Mouse (Mus musculus): ENCODE results near the gene Kif2a.
"Not testable (repeated sequence)": the region's sequence is repeated elsewhere in the genome, so short reads cannot be mapped to it uniquely, and the experiment has no call there.

Gene Kif2a

DNA sequence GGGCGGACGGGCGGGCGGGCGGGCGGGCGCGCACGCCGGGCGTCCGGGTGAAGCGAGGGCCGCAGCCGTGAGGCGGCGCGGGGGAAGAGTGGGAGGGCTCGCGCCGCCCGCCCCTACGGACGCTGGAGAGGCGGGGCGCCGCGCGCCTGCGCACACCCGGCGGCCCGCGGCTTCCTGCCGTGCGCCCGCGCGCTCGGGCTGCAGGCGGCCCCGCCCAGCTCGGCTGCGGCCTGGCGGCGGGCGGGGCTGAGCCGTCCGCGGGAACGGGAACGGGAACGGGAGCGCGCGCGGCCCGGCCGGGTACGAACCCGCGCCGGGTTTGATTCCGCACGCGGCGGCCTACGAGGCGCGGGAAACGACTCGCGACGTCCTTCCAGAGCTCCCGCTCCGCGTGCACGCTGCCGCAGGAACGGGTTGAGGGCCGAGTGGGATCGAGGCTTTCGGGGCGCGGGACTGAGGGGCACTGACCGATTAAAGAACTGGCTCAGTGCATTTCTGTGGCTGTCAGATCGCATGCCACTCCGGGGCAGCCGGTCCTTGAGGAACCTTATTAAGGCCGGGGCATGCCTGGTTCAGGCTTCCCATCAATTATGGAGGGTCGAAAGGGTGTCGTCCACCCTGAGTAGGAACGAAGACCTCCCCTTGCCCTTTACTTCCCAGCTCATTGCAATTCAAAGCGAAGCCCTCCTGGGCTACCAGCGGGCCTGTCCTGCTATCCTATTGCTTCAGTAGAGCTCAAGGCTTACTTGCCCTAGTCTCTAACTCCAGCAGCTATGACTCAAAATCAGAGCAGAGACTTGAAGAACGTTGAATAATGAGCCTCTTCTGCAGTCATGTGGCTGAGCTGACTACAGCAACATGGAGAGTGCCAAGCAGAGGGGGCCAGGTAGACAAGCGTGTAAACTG is 593 bp upstream of the Kif2a start:
- DNase-seq (ENCODE audit: extremely low spot score), result peak; percentile 79

DNA sequence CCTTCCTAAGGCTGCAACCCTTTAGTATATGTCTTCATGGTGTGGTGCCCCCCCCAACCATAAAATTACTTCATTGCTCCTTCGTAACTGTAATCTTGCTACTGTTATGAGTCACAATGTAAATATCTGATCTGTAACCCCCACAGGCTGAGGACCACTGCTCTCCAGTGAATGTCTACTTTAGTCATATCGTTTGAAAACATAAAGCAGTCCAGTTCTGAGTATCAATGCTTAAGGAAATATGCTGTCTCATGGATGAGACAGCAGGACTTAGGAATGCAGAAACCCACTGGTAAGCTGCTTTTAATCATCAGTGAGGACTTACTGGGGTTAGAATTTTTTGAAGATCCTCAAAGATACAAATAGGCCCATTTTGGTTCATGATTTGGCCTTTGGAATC is 2.5 kb downstream of the Kif2a start:
- DNase-seq (ENCODE audit: extremely low spot score), result no peak

DNA sequence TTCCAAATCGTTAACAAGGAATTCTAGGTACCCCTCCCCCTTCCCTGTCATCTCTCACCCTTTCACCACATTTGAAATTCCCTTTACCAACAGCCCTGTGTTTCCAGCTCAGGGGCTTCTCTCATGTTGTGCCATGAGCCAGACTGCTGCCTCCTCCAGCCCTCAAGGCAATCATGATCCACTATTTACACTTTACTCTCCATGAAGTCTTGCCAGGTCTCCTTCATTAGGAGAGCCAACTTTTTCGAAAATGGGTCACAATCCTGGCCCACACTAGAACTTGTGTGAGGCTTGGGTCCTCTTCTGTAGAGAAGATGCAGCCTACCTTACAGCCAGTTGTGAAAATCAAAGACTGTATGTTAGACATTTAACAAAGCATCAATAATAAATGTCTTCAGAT is 8.0 kb downstream of the Kif2a start:
- DNase-seq (ENCODE audit: extremely low spot score), result no peak

DNA sequence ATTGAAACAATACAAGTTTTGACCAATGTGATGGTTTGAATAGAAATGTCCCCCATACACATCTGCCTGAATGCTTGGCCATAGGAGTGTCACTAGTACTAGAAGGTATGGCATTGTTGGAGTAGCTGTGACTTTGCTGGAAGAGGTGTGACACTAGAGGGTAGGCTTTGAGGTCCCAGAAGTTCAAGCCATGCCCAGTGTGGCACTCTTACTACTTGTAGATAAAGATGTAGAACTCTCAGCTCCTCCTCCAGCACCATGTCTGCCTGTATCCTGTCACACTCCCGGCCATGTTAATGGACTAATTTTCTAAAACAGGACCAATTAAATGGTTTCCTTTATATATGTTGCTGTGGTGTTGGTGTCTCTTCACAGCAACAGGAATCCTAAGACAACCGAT is 10.3 kb downstream of the Kif2a start:
- DNase-seq (ENCODE audit: extremely low spot score), result no peak

DNA sequence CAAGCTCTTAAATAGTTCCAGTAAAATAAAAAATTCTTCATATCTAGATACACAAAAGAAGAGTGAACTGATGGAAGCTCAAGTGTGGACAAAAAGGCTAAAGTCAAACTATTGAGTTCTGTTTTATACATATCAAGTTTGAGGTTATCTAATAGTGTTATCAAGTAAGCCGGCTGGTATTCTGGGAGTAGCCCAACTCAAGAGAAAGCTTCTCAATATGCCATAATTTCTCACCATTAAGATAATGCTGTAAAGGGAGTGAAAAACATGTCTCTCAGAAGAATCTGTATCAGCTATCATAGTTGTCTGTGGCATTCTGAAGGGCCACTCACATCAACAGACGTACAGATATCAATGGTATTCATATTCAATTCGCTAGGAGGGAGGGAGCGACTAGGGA is 13.8 kb downstream of the Kif2a start:
- DNase-seq (ENCODE audit: extremely low spot score), result no peak

DNA sequence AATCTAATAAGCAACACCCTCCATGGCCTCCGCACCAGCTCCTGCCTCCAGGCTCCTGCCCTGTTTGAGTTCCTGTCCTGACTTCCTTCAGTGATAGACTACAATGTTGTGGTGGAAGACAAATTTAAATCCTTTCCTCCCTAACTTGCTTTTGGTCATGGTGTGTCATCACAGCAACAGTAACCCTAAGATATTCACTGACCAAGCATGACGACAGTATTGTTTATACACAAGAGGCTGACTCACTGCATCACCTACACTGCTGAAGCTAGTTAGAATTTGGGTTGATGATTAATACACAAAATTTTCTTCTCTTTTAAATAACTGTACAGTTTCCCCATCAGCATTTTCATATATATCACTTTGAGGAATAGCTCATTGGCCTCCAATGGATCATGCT is 18.7 kb downstream of the Kif2a start:
- DNase-seq (ENCODE audit: extremely low spot score), result no peak

DNA sequence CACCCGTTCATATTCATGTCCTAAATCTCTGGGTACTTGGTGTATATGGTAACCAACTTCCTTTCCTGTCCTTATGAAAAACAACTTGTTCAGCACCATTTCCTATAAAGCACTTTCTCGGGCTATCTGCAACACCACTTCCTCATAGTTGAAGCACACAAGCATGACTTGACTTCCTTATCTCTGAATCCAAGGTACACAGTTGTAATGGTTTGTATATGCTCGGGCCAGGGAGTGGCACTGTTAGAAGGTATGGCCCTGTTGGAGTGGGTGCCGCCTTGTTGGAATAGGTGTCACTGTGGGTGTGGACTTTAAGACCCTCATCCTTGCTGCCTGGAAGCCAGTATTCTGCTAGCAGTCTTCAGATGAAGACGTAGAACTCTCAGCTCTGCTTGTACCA is 23.3 kb downstream of the Kif2a start:
- DNase-seq (ENCODE audit: extremely low spot score), result no peak

DNA sequence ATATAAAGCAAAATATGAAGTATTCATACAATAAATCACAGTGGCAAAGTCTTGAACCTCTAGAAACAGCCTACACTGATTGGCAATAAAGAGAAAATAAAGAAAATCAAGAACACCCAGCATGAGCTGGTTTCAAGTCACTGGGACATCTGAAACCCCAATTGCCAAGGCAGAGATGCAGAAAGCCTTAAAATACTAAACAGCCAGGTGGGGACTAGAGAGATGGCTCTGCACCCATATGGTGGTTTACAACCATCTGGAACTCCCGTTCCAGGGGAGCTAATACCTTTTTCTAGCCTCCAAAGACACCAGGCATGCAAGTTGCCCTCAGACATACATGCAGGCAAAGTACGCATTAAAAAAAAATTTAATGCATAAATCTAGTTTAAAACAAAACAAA is 23.9 kb downstream of the Kif2a start:
- no peak for DNase-seq (ENCODE audit: extremely low spot score)

DNA sequence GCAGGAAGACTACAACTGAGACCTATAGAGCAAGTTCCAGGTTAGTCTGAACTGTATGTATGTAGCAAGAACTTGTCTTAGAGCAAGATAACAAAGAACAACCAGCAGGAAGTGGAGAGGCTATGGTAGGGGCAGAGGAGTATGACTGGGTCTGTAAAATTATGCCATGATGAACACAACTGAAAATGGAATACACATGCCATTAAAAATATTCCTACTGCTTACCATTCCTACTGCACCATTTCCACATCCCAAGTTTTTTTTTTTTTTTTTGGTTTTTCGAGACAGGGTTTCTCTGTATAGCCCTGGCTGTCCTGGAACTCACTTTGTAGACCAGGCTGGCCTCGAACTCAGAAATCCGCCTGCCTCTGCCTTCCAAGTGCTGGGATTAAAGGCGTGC is 24.4 kb downstream of the Kif2a start:
- not testable (repeated sequence) for DNase-seq (ENCODE audit: extremely low spot score)

DNA sequence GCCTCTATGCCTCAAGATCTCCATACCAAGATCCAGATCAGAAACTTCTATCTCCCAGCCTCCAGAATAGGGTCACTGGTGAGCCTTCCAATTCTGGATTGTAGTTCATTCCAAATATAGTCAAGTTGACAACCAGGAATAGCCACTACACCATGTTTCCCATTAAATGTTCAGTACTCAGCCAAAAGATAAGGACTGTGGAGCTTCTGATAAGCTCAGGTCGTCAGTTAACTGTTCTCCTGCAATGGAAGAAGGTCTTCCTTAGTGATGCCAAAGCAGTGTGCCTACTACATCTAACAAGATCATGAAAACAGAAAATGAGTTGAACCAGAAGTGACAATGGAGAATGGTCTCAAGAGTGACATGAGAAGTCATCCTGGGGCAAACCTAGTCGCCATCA is 25.0 kb downstream of the Kif2a start:
- no peak for DNase-seq (ENCODE audit: extremely low spot score)

DNA sequence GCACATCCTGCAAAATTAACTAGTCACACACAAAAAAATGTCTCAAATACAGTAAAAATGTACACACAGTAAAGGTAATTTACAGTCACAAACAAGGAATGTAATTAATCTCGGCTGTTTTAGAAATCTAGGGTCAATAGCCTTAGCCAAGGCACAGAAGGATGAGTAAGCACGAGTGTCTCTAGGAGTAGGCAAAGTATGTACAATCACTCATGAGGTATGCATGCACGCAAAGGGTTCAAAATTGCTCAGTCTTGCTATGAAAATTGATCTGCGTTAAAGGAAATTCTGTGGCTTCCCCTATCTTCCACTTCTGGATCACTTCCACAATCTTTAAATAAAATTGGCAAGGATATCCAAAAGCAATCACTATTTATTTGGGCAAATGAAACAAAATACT is 60.4 kb downstream of the Kif2a start:
- no peak for DNase-seq (ENCODE audit: extremely low spot score)

DNA sequence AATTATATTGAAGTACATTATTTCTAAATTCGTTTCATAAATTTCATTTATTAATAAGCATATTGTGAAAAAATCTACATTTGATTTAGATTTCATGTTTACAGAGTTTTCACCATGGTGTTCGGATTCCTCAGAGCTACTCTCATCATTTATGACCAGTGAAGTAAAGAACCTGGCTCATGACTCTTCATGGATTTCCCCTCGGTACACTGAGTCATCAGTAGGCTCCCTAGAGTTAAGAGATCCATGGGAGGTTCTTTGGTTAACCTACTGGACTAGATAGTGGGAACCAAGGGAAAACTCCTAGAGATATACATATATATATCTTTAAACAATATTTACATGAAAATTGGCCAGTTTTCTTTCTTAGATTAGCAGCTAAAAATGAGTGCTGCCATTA is 61.4 kb downstream of the Kif2a start:
- DNase-seq (ENCODE audit: extremely low spot score), result no peak

DNA sequence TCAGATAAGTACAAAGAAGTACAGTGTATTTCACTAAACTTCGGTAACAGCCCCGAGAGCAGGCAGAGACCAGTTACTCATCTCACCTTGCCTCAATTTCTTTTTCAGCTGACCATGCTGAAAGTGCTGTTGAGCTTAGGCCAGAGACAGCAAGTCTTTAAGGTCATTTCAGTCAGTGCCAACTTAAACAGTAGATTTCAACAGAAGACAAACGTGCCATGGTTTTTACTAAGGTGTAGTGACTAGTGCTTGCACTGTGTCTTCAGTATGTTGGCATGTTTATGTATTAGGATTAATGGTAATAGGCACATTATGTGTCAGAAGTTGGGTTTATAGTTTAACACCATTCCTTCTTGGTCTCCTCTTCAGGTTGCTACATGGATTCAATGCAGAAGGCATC is 63.6 kb downstream of the Kif2a start:
- no peak for DNase-seq (ENCODE audit: extremely low spot score)

DNA sequence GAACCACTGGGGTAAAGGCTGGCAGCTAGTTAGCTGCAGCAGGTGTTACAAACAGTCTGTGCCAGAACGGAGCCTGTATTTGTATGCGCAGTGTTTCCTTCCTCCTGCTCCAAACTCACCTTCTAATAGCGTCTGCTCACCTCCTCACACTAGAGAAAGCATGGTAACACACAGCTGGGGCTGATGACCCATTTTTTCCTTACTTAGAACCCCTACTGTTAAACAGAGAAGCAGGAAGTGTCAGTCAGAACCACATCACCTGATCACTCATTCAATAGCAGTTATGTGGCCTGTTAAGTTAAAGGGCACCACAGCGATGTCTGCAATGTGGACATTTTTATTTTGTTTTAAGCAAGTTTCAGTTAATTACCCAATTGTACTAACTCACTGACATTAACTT is 64.4 kb downstream of the Kif2a start:
- no peak for DNase-seq (ENCODE audit: extremely low spot score)

DNA sequence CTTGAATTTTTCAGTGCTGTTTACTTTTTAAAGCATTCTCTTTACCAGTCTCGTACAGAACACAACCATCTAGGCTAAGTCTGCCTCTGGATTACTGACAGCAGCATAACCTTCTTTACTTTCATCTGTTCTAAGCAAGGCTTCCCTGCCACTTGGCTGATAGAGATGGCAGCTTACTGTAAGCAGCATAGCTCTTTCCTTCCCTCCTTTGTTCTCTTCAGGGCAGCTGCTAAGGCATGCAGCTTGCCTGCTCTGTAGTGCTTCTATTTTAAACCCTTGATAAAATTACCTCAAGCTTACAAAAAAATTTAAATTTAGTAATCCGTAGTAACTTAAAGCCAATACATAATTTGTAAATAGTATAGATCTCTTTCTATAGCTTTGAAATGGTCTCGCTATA is 67.0 kb downstream of the Kif2a start:
- no peak for DNase-seq (ENCODE audit: extremely low spot score)

DNA sequence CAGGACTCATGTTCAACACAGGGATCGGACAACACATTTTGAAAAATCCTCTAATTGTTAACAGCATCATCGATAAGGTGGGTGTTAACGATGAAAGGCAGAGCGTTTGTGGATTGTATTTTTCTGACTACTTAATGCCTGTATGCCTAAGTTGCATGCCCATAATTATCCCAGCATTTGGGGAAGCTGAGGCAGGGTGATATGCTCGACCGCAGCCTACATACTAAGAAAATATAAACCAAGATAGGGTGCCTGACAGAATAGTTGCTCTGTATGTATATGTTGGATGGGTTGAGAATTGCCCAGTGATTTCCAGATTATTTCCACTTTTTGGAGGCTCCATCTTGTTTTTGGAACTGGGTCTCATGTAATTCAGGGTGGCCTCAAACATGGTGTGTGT is 74.3 kb downstream of the Kif2a start:
- DNase-seq (ENCODE audit: extremely low spot score), result no peak

DNA sequence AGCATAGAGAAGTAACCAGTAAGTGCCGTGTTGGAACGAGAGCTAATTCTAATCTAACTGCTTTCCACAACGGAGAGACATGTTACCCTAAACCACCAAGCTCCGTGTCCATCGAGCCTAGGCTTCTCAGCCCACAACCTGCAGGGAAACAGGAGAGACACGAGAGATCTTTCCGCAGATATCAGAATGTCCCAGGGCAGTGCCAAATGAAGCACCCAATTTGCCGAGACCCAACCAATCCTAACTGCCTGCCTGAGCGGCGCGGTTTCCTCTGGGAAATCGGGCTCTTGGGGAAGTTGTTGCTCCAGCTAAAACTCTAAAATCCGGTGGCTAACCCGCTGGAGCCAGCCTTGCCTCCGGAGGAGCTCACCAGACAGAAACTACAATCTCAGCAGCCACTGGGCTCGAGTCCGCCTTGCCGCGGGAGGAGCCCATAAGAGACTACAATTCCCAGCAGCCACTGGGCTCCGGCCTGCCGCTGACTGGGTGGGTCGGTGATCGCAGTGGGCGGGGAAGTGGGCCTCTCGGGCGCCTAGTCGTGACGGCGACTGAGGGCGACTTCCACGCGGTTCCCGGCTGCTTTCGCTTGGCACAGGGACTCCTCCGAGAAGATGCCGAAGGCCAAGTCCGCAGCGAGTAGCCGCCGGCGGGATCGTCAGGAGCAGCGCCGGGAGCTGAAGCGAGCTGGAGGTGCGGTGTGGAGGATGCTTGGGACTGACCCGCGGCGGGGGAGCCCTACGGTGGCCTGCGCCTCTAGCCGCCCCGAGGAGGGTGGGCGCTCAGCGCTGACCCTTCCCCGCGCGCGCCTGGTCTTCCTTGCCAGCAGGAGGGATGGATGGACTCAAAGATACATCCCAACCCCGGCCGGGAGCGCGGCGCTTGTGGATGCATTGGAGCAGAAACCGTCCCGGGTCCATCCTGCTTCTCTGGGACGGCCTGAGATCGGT is 75.1 kb downstream of the Kif2a start, which contains the start of gene Dimt1:
Dimt1 (plus strand) TSS at position 534 of the 947 bp plus-strand sequence.
- DNase-seq (ENCODE audit: extremely low spot score), result peak; percentile 95

DNA sequence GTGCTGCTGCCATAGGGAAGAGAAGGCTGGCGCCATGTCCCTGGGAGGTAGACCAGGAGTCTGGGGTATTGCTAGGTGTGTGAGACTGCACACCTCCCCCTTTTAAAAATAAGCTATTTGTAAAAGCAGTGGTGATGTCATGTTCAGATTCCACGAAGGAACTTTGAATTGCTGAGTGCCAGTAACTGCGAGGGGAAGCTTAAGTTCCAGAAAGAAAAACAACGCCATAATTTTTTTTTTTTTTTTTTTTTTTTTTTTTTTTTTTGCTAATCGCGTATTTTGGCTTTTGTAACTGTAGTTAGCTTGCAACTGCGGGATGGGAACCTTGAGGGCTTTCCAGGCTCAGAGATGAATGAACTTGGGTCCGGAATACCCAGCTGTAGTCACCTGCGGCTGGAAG is 76.4 kb downstream of the Kif2a start:
- DNase-seq (ENCODE audit: extremely low spot score), result no peak

DNA sequence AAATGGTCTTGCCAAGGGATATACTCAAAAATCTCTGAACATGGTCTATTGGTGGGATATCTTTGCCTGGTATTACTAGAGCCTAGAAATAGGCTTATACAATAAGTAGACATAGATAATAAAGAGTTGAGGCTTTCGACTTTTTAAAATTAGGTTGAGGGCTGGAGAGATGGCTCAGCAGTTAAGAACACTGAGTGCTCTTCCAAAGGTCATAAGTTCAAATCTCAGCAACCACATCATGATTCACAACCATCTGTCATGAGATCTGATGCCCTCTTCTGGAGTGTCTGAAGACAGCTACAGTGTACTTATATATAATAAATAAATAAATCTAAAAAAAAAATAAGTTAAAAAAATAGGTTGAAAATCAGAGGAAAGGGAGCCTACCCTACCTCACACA is 79.2 kb downstream of the Kif2a start:
- DNase-seq (ENCODE audit: extremely low spot score), result no peak

DNA sequence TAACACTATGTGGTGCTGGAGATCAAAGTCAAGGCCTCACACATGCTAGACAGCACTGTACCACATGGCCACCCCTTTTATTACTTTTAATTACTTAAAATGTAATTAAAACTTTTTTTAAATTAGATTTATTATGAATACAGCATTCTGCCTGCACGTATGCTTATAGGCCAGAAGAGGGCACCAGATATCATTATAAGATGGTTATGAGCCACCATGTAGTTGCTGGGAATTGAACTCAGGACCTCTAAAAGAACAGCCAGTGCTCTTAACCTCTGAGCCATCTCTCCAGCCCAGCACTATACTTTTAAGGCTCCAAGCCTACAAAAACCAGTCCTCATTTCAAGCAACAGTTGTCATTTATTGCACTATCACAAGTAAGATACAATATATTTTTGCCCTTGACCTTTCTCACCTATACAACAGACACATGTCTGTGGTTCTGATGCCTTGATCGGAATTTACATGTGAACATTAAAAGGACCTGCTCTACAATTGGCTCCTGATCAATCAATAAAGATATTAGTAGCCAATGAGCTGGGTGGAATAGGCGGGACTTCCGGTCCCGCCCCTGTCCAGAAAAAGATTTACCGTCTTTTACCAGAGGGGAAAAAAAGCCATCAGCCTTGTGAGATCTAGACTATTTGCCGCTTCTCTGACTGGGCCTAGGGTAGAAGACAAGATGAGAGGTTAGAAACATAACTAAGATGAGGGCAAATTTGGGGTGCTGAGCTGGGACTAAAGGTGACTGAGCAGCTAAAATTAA is 80.5 kb downstream of the Kif2a start:
- DNase-seq (ENCODE audit: extremely low spot score), result peak; percentile 42

DNA sequence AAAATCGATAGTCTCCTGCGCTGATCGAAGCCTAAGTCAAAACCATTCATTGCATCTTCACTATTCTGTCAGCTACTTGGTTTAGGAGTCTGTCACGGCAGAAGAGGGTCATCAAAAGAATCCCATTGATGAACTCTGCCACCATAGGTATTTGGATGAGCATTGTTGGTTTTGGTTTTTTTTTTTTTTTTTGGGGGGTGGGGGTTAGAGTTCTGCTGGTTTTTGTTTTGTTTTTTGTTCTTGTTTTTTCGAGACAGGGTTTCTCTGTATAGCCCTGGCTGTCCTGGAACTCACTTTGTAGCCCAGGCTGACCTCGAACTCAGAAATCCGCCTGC is 84.8 kb downstream of the Kif2a start:
- DNase-seq (ENCODE audit: extremely low spot score), result no peak

All from embryo, embryonic 9.5 days (tissue).